Mouse (Mus musculus) neutrophil, adult 59 days (primary cell): ENCODE measurements around the gene Mga. TPM values are rescaled to one million over a fixed set of nuclear protein-coding genes. Genes with fewer than 3 reads are reported as not detected.

Experiments used
- total RNA-seq, 2 experiments: library from RNA; stranded (reverse); gene quantifications; 1 replicate in 1 of 2; 2 replicates in 1 of 2; pipeline ENCODE4 v1.2.4; 2023

Mga gene
- total RNA-seq, result 10 to 100 TPM; 36.8 to 43.5 TPM

DNA sequence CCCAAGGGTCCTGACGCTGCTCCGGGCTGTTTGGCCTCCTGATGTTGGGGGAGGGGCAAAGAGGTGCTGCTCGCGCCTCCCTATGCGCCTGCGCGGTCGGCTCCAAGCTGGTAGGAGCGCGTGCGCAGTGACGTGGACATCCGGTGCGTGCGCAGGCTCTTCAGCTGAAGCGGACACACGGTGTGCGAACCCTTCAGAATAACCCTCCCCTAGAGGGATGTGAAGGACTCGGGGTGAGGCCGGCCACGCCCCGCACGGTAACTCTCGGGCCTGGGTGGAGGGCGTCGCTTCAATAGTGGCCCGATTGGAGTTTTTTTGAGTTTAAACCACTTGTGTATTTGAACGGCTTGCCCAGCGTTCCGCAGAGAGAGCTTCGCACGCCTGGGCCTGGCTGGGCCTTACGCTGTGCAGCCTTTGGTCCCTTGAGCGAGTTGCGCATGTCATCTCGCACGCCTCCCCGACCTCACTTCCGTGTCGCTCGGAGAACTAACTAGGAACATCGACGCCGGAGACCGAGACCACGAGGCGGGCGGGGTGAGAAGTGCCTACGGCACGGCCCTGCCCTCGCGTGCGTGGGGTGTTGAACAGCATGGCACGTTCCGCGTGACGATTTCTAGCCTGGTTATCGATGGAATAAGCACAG lies at the start of gene Mga:
Gene Mga (plus strand): TSS at position 139 of the 643 bp plus-strand sequence.

DNA sequence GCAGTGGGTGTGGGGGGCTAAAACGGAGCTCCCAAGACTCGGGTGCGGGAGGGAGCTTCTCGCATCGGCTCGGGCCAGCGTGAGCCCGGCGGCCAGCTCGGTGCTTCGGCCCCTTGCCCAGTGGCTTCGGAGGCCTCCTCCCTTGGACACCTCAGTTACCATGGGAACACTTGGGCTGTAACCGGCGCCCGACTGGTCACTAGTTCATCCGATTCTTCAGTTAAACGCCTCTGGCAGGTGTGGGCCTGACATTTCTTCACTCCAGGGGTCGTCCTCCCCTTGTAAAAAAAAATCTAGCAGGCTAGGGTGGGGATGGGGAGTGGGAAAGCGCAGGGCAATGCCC lies 75.5 kb downstream of the Mga start, which contains the start of gene Mapkbp1:
Gene Mapkbp1 (plus strand): TSS at position 163 of the 343 bp plus-strand sequence.

Other genes with a start within 250 kb of the Mga start
- gene Ndufaf1, start 234.4 kb upstream of the Mga start, total RNA-seq, result 1 to 10 TPM; 7.2 to 8.2 TPM
- 10 to 100 TPM; 26.9 to 31.5 TPM for gene Rtf1, start 222.2 kb upstream of the Mga start, total RNA-seq
- gene Itpka, start 154.9 kb upstream of the Mga start, total RNA-seq, result under 1 TPM in 1 of 2 experiments, not detected in 1; 0.20 TPM
- gene Ltk, start 136.8 kb upstream of the Mga start, total RNA-seq, result not detected
- gene Rpap1, start 109.7 kb upstream of the Mga start, total RNA-seq, result 10 to 100 TPM in 1 of 2 experiments, 1 to 10 TPM in 1; 7.9 to 10.5 TPM
- 1 to 10 TPM in 1 of 2 experiments, under 1 TPM in 1; 0.24 to 1.3 TPM for gene Tyro3, start 99.5 kb upstream of the Mga start, total RNA-seq
- gene Mapkbp1, start 75.5 kb downstream of the Mga start, total RNA-seq, result 1 to 10 TPM; 5.3 to 7.8 TPM
- 1 to 10 TPM; 2.4 to 4.1 TPM for gene Jmjd7, start 130.3 kb downstream of the Mga start, total RNA-seq
- under 1 TPM in 1 of 2 experiments, not detected in 1; 0.80 TPM for gene Gm28042, start 130.3 kb downstream of the Mga start, total RNA-seq
- 1 to 10 TPM in 1 of 2 experiments, under 1 TPM in 1; 0.76 to 2.0 TPM for gene Pla2g4b, start 136.2 kb downstream of the Mga start, total RNA-seq